Mouse (Mus musculus) olfactory bulb, adult 2 months (tissue): ENCODE measurements around the gene Apol9b.
"Not testable (repeated sequence)": the region's sequence is repeated elsewhere in the genome, so short reads cannot be mapped to it uniquely, and the experiment has no call there.

Experiments
- CTCF ChIP-seq: fragments of 200-500 bp; IDR thresholded peaks from 2 replicates; pipeline ENCODE4 v1.5.1; 2012; ENCODE audit warnings: low read depth, mild to moderate bottlenecking, low read length, moderate library complexity; ENCODE audit not compliant: insufficient read depth
- POLR2A ChIP-seq: fragments of 200-500 bp; IDR thresholded peaks from 2 replicates; pipeline ENCODE4 v1.6.1; 2012; ENCODE audit warnings: mild to moderate bottlenecking, low read depth, low read length, moderate library complexity; ENCODE audit not compliant: insufficient read depth

DNA sequence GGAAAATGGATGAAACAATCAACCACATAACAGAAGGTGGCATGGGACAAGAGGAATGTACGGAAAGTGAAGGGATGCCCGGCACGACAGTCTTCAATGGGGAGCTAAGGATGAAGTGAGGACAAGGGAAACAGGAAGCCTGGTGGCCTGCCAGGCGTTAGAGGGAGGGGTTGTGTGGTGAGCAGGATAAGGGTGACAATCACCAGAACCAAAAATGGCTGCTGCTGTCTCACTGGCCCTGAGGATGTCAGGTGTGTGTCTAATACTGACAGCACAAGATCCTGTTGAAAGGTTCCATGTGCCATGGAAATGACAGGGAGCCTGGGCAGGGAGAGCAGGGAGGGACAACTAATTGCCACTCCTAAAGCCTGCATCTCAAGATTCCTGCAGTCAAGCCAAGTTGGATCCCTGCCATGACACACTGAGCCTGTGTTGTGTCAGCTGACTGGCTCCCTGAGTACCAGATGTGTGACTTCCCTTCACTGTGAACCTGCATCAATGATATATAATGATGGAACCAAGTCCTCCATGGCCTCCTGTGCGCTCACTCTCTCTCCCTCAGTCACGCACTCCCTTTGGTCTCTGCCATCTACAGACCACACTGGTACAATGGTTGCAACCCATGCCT lies 3.3 kb upstream of the Apol9b start:
- TF ChIP-seq CTCF, POLR2A: not testable (repeated sequence)
